Mouse (Mus musculus): ENCODE data around the gene Hist1h3d.
"Not testable (repeated sequence)": the region's sequence is repeated elsewhere in the genome, so short reads cannot be mapped to it uniquely, and the experiment has no call there.

Gene Hist1h3d

GRCm38 (mm10) chr13:23570261-23571021, 5.1 kb upstream of the Hist1h3d start:
- not testable (repeated sequence) for DNase-seq

- peak; percentile 87 for DNase-seq
Observed at GRCm38 (mm10) chr13:23571022-23571503, 4.5 kb upstream of the Hist1h3d start, which contains the start of the genes Hist1h2ae and Hist1h2bg. Hist1h2ae (minus strand) TSS chr13:23571220. Hist1h2bg (plus strand) TSS chr13:23571396.

DNA sequence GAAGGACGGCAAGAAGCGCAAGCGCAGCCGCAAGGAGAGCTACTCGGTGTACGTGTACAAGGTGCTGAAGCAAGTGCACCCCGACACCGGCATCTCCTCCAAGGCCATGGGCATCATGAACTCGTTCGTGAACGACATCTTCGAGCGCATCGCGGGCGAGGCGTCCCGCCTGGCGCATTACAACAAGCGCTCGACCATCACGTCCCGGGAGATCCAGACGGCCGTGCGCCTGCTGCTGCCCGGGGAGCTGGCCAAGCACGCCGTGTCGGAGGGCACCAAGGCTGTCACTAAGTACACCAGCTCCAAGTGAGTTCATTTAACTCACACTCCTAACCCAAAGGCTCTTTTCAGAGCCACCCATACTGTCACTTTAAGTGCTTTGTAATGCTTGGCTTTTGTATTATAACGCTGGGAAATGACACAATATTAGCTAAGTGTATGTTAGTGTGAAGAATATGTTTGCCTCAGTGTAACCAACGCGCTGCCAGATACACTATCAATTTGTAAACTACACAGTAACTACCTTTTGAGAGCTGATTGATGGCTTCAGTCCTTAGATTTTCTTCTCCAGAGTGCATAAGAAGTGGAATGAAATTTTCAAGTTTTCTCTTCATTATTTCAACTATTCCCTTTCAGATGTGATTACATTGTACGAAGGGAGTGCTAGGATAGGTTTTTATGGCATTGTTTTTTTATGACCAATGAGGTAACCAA, 3.9 kb upstream of the Hist1h3d start:
- DNase-seq, result not testable (repeated sequence)

DNA sequence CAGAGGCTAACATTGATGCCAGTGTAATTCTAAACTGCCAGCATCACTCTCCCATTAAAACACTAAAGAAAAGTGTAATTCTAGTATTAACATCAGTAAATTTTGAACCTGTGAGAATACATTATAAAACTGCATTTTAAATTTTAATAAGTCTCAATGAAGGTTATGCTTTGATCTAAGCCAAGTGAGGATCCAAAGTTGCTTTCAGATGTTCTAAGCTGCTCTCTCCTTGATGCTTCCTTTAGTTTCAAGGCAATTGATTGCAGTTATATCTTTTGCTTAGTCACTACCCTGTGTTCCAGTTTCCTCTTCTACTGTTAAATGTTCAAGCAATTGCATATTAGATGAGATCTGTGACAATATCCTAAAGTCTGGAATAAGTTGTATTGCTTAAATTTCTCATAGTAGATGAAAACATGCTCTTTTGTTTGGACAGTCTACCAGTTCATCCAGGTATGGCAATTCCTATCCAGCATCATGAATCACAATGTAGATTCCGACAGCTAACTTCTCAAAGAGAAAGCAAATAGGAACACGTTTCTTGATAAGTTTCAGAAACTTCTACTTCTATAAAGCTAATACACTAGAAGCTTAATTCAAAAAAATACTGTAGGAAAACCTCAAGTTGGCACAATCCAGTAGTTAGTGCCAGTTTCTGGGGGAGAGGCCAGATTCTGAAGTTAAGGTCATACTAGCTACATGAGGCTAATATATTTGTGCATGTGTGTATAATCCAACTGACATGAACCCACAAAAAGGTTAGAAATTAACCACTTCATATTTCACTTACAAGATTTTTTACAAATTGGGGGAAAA, 3.1 kb upstream of the Hist1h3d start:
- no peak for DNase-seq

GRCm38 (mm10) chr13:23573034-23573897, 2.3 kb upstream of the Hist1h3d start:
- DNase-seq, result not testable (repeated sequence)

DNA sequence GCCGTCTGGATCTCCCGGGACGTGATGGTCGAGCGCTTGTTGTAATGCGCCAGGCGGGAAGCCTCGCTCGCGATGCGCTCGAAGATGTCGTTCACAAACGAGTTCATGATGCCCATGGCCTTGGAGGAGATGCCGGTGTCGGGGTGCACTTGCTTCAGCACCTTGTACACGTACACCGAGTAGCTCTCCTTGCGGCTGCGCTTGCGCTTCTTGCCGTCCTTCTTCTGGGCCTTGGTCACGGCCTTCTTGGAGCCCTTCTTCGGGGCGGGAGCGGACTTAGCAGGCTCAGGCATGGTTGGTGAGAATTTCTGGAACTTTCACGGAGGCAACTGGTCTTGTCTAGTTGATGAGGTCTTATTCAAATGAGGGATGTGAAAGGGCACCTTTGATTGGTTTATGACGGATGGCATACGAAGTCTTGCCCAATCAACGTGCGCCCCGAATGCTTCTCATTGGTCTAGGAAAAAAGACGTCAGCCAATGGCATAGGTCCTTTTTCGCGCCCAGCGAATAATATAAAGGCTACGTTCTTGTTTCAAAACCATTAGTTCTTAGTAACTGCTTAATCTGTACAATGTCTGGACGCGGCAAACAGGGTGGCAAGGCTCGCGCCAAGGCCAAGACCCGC, 1.6 kb upstream of the Hist1h3d start, which contains the start of the genes Hist1h2bf and Hist1h2ad:
TSS of gene Hist1h2bf (minus strand) at position 299 of the 627 bp plus-strand sequence.
TSS of gene Hist1h2ad (plus strand) at position 484 of the 627 bp plus-strand sequence.
- peak; percentile 89 for DNase-seq

DNA sequence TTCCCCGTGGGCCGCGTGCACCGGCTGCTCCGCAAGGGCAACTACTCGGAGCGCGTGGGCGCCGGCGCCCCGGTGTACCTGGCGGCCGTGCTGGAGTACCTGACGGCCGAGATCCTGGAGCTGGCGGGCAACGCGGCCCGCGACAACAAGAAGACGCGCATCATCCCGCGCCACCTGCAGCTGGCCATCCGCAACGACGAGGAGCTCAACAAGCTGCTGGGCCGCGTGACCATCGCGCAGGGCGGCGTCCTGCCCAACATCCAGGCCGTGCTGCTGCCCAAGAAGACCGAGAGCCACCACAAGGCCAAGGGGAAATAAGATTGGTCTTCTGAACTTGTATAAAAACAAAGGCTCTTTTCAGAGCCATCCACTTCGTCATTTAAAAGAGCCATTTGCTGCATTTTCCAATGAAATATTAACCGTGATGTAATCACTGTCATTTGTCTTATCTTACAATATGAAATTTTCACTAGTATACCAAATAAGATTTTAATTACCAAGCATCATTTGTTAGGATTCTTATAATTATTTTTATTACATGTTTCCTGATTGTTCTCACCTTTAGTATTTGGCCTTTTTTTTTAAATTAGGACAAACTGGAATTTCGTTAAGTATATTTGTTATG, 905 bp upstream of the Hist1h3d start:
- not testable (repeated sequence) for DNase-seq

- not testable (repeated sequence) for DNase-seq
Observed at GRCm38 (mm10) chr13:23575864-23576313, 326 bp downstream of the Hist1h3d start.

- no peak for DNase-seq
Observed at GRCm38 (mm10) chr13:23576351-23576881, 853 bp downstream of the Hist1h3d start.

- no peak for DNase-seq
Observed at GRCm38 (mm10) chr13:23576906-23577639, 1.5 kb downstream of the Hist1h3d start.

DNA sequence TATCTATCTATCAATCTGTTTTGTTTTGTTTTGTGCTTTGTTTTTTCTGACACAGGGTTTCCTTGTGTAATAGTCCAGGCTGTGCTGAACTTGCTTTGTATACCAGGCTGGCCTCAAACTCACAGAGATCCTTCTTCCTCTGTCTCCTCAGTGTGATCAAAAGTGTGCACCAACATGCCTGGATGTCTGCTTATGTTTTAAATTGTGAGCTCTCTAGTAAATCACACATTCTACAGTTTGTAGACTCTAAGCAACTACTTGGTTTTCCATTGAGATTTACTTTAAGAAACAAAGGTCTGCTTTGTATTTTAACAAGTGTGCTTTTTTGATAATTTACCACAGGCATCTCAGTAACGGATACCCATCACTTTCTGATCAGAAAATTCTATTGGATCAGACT, 2.3 kb downstream of the Hist1h3d start:
- DNase-seq, result no peak

DNA sequence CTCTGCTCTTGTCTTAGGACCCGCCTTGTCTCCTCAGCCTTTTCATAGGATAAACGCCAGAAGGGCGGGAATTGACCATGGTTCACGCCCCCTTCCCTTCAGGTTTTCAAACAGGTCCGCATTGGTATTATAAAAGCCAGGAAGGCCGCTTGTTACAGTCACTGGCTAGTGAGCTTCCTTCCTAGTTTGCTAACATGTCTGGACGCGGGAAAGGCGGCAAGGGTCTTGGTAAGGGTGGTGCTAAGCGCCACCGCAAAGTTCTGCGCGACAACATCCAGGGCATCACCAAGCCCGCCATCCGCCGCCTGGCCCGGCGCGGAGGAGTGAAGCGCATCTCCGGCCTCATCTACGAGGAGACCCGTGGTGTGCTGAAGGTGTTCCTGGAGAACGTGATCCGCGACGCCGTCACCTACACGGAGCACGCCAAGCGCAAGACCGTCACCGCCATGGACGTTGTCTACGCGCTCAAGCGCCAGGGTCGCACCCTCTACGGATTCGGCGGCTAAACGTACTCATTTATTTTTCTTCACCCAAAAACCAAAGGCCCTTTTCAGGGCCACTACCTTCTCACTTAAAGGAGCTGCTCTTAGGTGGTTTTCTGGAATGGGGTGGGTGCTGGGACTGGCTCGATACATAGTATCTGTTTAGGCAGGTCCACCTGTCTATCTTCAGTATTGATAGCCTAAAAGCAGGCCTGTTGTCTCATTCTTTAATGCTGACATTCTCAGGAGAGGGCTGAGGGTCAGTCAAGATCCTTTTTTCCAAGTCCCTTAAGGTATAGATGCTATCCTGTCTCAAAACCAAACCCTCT, 6.0 kb downstream of the Hist1h3d start, which contains the start of gene Hist1h4d:
TSS of gene Hist1h4d (plus strand) at position 191 of the 811 bp plus-strand sequence.
- peak; percentile 99 for DNase-seq

GRCm38 (mm10) chr13:23582219-23583056, 6.9 kb downstream of the Hist1h3d start:
- DNase-seq, result peak; percentile 40

DNA sequence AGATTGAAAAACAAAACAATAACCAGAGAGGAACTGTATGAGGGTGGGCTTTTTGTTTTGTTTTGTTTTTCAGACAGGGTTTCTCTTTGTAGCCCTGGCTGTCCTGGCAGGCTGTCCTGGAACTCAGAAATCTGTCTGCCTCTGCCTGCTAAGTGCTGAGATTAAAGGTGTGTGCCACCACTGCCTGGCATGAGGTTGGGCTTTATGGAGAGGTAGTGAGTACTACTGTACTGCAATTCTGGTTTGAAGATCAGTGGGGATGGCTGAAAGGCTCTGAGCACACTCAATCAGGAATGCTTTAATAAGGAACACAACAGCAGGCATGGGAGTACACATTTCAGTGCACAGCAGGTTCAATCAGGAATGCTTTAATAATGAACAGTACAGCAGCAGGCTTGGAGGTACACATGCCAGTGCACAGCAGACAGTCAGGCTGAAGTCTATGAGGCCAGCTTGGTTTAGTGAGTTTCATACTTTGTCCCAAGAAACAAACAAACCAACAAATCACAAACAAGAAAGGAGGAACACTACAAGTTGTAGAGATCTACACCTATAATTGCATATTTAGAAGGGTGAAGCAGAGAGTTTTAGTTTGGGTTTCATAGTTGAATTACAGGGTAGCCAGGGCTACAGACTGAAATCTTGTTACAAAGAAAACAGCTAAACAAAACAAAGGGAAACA, 8.0 kb downstream of the Hist1h3d start:
- peak; percentile 9 for DNase-seq

DNA sequence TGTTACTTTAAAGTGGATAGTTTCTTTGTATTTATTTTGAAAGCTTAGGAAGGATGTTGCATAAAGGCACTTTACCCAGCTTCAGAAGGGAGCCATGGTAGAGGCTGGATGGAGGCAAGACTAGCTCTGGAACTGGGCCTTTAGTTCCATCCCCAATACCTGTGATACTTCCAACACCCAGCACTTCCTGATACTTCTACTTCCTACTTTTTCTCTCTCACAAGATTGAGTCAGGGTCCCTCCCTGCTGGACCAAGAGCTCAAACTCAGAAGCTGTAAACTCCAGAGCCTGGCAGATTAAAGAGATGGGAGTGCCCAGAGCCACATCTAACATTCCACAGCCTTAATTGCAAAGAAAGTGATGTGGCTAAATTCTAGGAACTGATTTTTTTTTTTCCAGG, 8.8 kb downstream of the Hist1h3d start:
- peak; percentile 12 for DNase-seq

DNA sequence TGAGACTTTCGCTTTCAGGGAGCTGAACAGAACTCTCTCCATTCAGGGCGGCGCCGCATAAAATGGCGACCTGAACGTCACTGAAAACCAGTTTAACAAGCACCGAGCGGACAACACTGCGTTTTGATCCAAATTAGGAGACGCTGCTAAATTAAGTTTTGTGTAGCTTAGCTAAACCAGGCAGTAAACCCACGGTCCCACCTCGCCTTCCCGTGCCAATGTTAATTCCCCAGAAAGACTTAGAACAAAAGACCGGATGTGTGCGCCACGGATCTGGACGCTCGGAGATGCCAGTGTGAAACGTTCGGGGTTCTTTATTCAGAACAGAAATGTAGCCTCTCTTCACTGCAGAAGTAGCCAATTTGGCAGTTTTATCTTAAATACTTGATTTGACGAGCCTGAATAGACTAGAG, 9.5 kb downstream of the Hist1h3d start:
- DNase-seq, result no peak

All from cerebellum, adult 9-10 months (tissue).